Mouse (Mus musculus): ENCODE results near the gene Rars2.

- TF ChIP-seq CTCF (IDR thresholded peaks at IDR 0.05; ENCODE audit: low read depth) = peak; percentile 21; the same call in 1 of the 2 replicates
- TF ChIP-seq EP300 (IDR thresholded peaks at IDR 0.05; ENCODE audit: low read depth) = no peak
These were observed 65.8 kb downstream of the Rars2 start for GRCm38 (mm10) chr4:34680530-34680929.

All from liver, postnatal 0 days (tissue).